Mouse (Mus musculus) layer of hippocampus, postnatal 14 days (tissue): ENCODE results near the gene Usp38. TPM values are rescaled to one million over a fixed set of nuclear protein-coding genes. Genes with fewer than 3 reads are reported as not detected.

Experiments used
- DNase-seq, 2 experiments: peaks; one replicate each; pipeline ENCODE4 v3.0.0; 2021 to 2022; ENCODE audit warnings: low spot score in 2 of 2, mixed read lengths in 1 of 2
- total RNA-seq, 2 experiments: library from RNA; stranded (reverse); gene quantifications; 2 replicates each; pipeline ENCODE4 v1.2.3; 2021

Gene Usp38
- total RNA-seq, 2 experiments from 2014 or later = 25.2 to 26.6 TPM

GRCm38 (mm10) chr8:80962592-80962983 lies 52.1 kb downstream of the Usp38 start:
- DNase-seq = no peak

DNA sequence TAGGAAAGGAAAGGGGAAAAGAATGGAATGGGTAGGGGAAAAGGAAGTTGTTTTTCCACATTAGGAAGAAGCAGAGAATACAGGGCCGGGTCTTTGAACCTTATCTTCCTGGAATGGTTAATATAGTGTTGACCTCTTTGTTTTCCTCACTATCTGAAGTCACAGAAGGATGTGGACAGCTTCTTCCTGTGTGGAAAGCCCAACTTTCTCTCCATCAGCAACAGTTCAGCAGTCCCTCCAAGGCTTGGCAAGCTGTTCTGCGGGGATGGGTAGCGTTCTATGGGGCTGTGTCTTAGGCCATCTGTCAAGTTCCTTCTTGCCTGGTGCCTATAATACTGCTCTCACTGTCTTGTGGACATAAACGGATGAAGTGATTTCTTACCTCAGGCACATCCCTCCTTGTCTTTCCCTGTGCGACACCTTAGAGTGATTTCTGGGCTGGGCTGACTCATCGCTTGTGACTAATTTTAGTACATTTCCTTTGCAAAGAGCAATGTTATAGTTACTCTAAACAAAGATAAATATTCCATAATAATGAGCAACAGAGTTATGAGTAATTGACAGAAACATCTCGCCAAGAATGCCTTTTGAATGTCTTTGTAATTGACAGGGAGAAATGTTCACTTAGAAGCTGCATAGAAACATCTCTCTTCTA lies 52.7 kb downstream of the Usp38 start:
- no peak for DNase-seq

DNA sequence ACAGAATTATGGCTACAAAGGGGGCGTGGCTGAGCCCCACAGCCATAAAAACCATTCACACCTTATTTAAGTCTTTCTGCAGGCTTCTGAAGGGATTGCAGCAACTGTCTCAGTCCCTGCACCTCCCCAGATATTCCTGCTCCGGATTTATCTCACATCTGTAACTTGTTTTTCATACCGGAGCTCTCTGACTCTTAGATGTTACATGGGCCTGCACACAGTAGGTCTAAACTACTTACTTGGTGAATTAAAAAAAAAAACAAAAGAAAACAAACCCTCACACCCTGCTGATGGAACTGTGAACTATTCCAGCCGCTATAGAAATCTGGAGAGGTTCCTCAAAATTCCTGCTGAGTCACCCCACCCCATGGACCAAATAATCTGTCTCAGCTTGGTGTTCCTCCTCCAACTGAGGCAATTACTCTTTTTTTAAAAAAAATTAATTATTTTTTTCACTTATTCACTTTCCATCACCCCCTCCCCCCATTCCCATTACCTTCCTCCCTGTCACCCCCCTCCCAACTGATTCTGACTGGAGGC lies 53.6 kb downstream of the Usp38 start:
- no peak for DNase-seq

DNA sequence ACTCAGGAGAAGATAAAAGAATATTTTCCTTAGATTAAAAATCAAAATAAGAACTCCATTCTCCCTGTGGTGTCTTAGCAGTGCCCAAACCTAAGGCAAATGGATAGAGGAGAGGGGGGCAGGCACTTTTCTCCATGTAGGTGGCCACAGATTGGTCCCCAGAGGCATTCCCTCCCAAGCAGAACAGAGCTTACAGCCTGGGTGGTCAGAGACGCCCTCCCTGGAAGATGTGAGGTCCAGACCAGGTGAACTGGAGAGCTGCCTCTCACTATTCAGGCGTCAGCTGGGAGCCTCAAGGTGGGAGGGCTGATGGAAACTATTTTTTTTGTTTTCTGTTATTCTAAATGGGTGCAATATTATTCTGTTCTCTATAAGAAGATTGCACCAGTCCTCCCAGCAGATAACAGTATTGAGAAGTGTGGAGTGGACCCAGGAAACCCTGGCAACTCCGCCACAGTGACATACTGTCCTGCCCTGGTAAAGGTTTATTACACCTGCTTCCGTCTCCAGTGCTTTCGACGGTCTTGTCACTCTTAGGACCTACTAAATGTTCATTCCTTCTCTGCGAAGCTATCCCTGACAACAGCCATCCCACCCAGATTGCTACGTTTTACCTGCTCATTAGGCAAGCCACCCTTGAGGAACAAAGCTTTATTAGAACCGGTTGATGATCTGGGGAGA lies 55.0 kb downstream of the Usp38 start:
- no peak for DNase-seq

- no peak for DNase-seq
Observed at GRCm38 (mm10) chr8:80957776-80958175, 57.0 kb downstream of the Usp38 start.

DNA sequence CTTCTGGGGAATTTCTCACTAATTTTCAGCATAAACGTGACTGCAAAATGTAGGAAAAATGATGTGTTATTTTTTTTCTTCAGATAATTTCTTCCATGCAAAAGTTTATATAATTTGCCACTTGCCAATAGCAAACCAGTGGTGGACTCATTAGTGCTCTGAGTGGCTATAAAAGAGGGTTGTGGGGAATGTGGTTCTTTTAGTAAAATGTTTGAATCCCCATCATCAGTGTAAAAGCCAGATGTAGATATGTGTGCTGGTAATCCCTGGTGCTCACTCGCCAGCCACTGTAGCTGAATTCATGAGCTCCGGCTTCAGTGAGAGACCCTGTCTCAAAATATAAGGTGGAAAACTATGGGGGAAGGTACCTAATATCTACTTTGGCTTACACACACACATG lies 61.8 kb downstream of the Usp38 start:
- DNase-seq = no peak

DNA sequence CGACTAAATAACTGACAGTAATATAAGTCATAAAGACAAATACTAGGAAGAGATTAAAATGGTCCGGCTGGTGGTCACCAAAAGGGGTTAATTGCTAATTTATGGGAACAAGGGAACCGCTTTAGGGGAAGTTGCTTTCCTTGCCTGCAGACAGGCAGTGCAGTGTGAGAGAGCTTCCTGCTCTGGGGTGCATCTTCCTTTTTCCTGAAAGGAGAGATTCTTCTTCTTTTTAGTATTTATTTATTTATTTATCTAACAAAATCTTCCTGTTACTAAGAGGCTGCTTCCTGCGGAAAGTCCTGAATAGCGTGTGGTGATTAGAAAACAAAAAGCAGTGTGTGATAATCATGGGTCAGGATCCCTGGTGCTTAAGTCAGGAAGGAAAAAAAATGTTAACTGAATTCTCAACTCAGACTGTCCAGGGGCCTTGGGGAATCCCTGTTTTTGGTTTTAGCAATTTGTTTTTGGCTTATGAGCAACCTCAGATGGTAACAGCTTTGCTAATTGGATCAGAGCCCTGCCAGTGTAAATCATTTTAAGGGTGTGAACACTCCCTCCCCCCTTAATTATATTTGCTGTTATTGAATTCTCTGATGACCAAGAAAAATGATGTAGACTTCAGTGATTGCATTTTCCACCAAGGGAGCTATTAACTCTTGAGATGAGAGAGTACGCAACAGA lies 62.4 kb downstream of the Usp38 start:
- DNase-seq = peak in 1 of 2 experiments; percentile 29

DNA sequence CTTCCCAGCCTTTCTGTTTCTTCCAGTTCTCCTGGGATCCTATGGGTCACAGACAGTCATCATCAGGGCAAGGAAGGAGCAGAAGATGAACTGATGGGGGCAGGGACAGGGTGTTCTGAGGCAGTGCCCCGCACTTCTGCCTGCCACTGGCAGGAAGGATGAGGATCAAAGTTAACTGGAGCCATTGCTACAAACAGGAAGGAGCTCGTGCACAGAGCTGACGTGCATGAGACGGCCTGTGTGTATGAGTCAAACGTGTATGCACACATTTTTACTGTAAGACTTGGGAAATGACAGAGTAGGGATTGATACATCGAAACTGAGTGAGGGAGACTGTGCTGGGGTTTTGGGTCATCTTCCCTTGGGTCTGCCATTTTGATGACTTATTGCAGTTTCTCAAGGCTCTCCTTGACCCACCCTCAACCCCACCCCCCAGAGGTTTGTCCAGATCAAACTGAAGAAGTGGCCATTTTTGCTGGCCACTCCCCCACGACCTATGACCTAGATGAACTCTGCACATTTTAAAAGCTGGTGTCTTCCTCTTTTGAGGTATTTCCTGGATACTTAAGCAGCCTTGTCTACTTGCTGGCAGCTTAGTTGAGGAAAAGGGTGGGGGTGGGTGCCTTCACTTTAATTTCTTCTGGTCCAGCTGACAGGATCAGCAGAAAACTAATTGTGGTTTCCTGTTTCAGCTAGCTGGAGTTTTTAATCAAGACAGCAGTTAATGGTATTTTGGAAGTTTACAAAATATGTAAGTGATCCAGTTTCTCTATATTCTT lies 66.1 kb downstream of the Usp38 start:
- no peak for DNase-seq

- no peak for DNase-seq
Observed at GRCm38 (mm10) chr8:80943742-80944141, 71.0 kb downstream of the Usp38 start.

DNA sequence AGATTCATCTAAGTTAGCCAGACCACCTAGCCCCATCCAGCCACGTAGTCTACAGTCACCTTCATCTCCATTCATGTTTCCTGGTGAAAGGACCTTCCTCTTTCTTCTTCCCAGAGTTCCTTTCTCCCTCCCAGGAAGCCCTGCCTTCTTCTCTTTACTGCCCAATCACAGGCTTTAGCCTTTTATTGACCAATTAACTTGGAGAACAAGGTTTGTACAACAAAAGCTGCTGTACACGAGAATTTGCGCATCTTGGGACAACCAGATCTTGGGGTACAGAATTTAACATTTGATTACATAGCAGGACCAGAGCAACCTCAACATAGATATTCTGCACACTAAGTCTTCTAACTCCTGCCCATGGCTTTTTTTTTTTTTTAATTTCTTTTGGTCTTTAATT lies 73.1 kb downstream of the Usp38 start:
- DNase-seq = no peak

DNA sequence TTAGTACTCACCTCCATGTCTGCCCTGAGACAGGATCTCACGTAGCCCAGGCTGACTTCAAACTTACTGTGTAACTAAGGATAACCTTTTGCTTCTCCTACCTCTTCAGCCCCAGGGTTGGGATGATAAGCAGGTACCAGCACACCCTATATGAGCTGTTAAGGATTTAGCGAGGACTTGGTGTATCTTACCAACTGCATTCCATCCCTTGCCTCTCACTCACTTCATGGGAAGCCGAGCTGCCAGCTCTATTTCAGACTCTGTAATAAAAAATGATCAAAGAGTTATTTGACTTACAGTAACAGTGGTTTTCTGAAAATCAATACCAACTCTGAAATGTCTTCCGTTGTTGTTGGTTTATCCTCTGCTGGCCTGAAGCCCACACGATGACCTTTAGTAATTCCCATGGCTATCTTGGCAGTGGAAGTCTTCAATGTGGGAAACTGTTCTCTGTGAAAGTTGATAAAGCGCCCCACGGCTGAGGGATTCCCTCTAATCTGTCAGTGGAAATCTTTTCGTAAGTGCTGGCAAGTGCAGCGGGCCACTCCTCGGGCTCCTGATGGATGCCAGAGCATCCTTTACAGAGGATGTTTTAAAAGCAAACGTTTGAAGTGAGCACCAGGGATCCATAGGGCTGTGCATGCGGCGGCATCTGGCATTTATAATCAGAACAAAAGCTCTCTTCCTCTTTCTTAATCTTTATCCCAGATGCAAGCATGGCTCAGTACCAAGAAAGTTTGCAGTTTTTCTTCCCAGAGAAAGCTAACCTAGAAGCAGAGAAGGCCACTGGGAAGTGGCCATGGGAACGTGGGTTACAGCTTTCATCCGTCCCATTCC lies 76.7 kb downstream of the Usp38 start:
- DNase-seq = no peak

Other genes with a start within 250 kb of the Usp38 start
- gene Gab1, start 134.4 kb downstream of the Usp38 start, total RNA-seq = 10 to 100 TPM; 19.2 to 21.1 TPM